Mouse (Mus musculus) midbrain, postnatal 0 days (tissue): ENCODE results near the gene Cdyl2. TPM values are rescaled to one million over a fixed set of nuclear protein-coding genes. Genes with fewer than 3 reads are reported as not detected.

Experiments
- ATAC-seq: fragments of 200-750 bp; cut with Nextera tagmentation; 2 replicates; pipeline ENCODE4 v1.8.0; 2017; ENCODE audit warnings: moderate number of reproducible peaks, mild to moderate bottlenecking, moderate TSS enrichment, moderate library complexity; ENCODE audit not compliant: low FRiP score
- DNase-seq: peaks from one replicate; pipeline ENCODE4 v3.0.0-alpha.2; 2015; ENCODE audit warnings: low spot score
- H3K27ac ChIP-seq: fragments of 300-500 bp; sonication (generic); 2 replicates; pipeline ENCODE4 v1.5.1; 2014; ENCODE audit warnings: low read depth, mild to moderate bottlenecking, low read length, mixed read lengths
- H3K27me3 ChIP-seq: fragments of 300-500 bp; sonication (generic); 2 replicates; pipeline ENCODE4 v1.6.1; 2014; ENCODE audit warnings: low read length, control low read depth, mixed read lengths; ENCODE audit not compliant: insufficient read depth
- H3K36me3 ChIP-seq: fragments of 300-500 bp; sonication (generic); 2 replicates; pipeline ENCODE4 v1.6.1; 2014; ENCODE audit warnings: low read length, control low read depth, mixed read lengths; ENCODE audit not compliant: insufficient read depth
- H3K4me1 ChIP-seq: fragments of 300-500 bp; sonication (generic); 2 replicates; pipeline ENCODE4 v1.6.1; 2014; ENCODE audit warnings: mild to moderate bottlenecking, control low read depth, antibody characterized with exemption, low read length, mixed read lengths; ENCODE audit not compliant: insufficient read depth
- H3K4me2 ChIP-seq: fragments of 300-500 bp; sonication (generic); 2 replicates; pipeline ENCODE4 v1.6.1; 2014; ENCODE audit warnings: low read depth, mild to moderate bottlenecking, low read length, mixed read lengths; ENCODE audit not compliant: poor library complexity, severe bottlenecking
- H3K4me3 ChIP-seq: fragments of 300-500 bp; sonication (generic); 2 replicates; pipeline ENCODE4 v1.5.1; 2014; ENCODE audit warnings: low read depth, mild to moderate bottlenecking, low read length, moderate library complexity
- H3K9ac ChIP-seq: fragments of 300-500 bp; sonication (generic); replicated peaks from 2 replicates; pipeline ENCODE4 v1.6.1; 2014; ENCODE audit warnings: mild to moderate bottlenecking, low read length, moderate library complexity, mixed read lengths; ENCODE audit not compliant: poor library complexity, severe bottlenecking
- H3K9me3 ChIP-seq: fragments of 300-500 bp; sonication (generic); 2 replicates; pipeline ENCODE4 v1.6.1; 2016; ENCODE audit warnings: low read length, control low read depth
- CTCF ChIP-seq: IDR thresholded peaks from 2 replicates; pipeline ENCODE4 v1.5.1; 2016; ENCODE audit warnings: antibody characterized with exemption, mild to moderate bottlenecking
- WGBS: fragments of 180-500 bp; shearing (Covaris S2); extraction: QIAGEN DNeasy Blood & Tissue Kit; methylation state at CpG from one replicate; pipeline ENCODE4 v1.1.7; 2014; 5-methylcytosine and 5-hydroxymethylcytosine counted together
- polyA plus RNA-seq: library from polyadenylated mRNA; unstranded; fragments of >200 nt; fragmentation: Nextera tagmentation; extraction: Ambion mirVana; gene quantifications from 2 replicates; pipeline ENCODE4 v1.2.1, GENCODE M21; 2015
- total RNA-seq: library from RNA; depleted of rRNA; stranded (reverse); fragments of >200 nt; gene quantifications from 2 replicates; pipeline ENCODE4 v1.2.3, GENCODE M21; 2014

Cdyl2 gene
- total and polyA plus RNA-seq, 2 experiments from 2014 or later, result 11.3 to 16.1 TPM

GRCm38 (mm10) chr8:116635972-116636371 is 96.8 kb downstream of the Cdyl2 start:
- no peak overlapping the region for H3K9ac ChIP-seq
- no peaks in the 10 kb centered on the region for H3K4me1 ChIP-seq
- H3K4me2 ChIP-seq, result no peak overlapping the region
- no peaks in the 10 kb centered on the region for H3K36me3 ChIP-seq
- no peak for DNase-seq
- no peak overlapping the region for H3K4me3 ChIP-seq
- no peaks in the 10 kb centered on the region for H3K9me3 ChIP-seq
- H3K27ac ChIP-seq, result no peak overlapping the region
- ATAC-seq, result no peak
- no peak for TF ChIP-seq CTCF
- WGBS, result 86% methylated on average over 8 of the region's 8 CpGs
- no peaks in the 10 kb centered on the region for H3K27me3 ChIP-seq

GRCm38 (mm10) chr8:116635261-116635660 is 97.5 kb downstream of the Cdyl2 start:
- no peak overlapping the region for H3K4me3 ChIP-seq
- 90% methylated on average over 13 of the region's 13 CpGs for WGBS
- no peaks in the 10 kb centered on the region for H3K9me3 ChIP-seq
- no peaks in the 10 kb centered on the region for H3K27me3 ChIP-seq
- no peak overlapping the region for H3K9ac ChIP-seq
- H3K4me2 ChIP-seq, result no peak overlapping the region
- no peak for TF ChIP-seq CTCF
- ATAC-seq (no peak), DNase-seq (no peak)
- no peak overlapping the region for H3K27ac ChIP-seq
- no peaks in the 10 kb centered on the region for H3K4me1 ChIP-seq
- H3K36me3 ChIP-seq, result no peaks in the 10 kb centered on the region

GRCm38 (mm10) chr8:116634436-116634835 is 98.4 kb downstream of the Cdyl2 start:
- ATAC-seq, result no peak
- Histone ChIP-seq H3K27me3 (no peaks in the 10 kb centered on the region), H3K4me1 (no peaks in the 10 kb centered on the region), H3K9me3 (no peaks in the 10 kb centered on the region), H3K36me3 (no peaks in the 10 kb centered on the region), H3K9ac (no peak overlapping the region), H3K4me3 (no peak overlapping the region), H3K27ac (no peak overlapping the region), H3K4me2 (no peak overlapping the region)
- 94% methylated on average over 4 of the region's 4 CpGs for WGBS
- DNase-seq, result no peak
- no peak for TF ChIP-seq CTCF

GRCm38 (mm10) chr8:116633470-116634150 is 99.2 kb downstream of the Cdyl2 start:
- H3K27ac ChIP-seq, result no peak overlapping the region
- no peaks in the 10 kb centered on the region for H3K9me3 ChIP-seq
- H3K36me3 ChIP-seq, result no peaks in the 10 kb centered on the region
- ATAC-seq (no peak), DNase-seq (no peak)
- 82% methylated on average over 9 of the region's 10 CpGs for WGBS
- no peak overlapping the region for H3K9ac ChIP-seq
- H3K4me3 ChIP-seq, result no peak overlapping the region
- no peak overlapping the region for H3K4me2 ChIP-seq
- H3K27me3 ChIP-seq, result no peaks in the 10 kb centered on the region
- no peaks in the 10 kb centered on the region for H3K4me1 ChIP-seq
- TF ChIP-seq CTCF, result no peak

GRCm38 (mm10) chr8:116630066-116630465 is 102.7 kb downstream of the Cdyl2 start:
- ATAC-seq (no peak), DNase-seq (no peak)
- no peaks in the 10 kb centered on the region for H3K27me3 ChIP-seq
- no peak overlapping the region for H3K9ac ChIP-seq
- H3K4me2 ChIP-seq, result no peak overlapping the region
- no peak overlapping the region for H3K27ac ChIP-seq
- WGBS, result 41% methylated on average over 11 of the region's 11 CpGs
- no peaks in the 10 kb centered on the region for H3K36me3 ChIP-seq
- no peaks in the 10 kb centered on the region for H3K9me3 ChIP-seq
- no peaks in the 10 kb centered on the region for H3K4me1 ChIP-seq
- no peak for TF ChIP-seq CTCF
- no peak overlapping the region for H3K4me3 ChIP-seq

- ATAC-seq (no peak), DNase-seq (no peak)
- no peak overlapping the region for H3K4me3 ChIP-seq
- H3K27me3 ChIP-seq, result no peaks in the 10 kb centered on the region
- H3K9ac ChIP-seq, result no peak overlapping the region
- no peak overlapping the region for H3K4me2 ChIP-seq
- H3K27ac ChIP-seq, result no peak overlapping the region
- no peaks in the 10 kb centered on the region for H3K4me1 ChIP-seq
- 92% methylated on average over 7 of the region's 7 CpGs for WGBS
- no peak for TF ChIP-seq CTCF
- no peaks in the 10 kb centered on the region for H3K36me3 ChIP-seq
- no peaks in the 10 kb centered on the region for H3K9me3 ChIP-seq
These were observed 103.8 kb downstream of the Cdyl2 start for GRCm38 (mm10) chr8:116628975-116629374.
